Mouse (Mus musculus): Measurements from ENCODE around the gene Cep170.

Cep170 gene

DNA sequence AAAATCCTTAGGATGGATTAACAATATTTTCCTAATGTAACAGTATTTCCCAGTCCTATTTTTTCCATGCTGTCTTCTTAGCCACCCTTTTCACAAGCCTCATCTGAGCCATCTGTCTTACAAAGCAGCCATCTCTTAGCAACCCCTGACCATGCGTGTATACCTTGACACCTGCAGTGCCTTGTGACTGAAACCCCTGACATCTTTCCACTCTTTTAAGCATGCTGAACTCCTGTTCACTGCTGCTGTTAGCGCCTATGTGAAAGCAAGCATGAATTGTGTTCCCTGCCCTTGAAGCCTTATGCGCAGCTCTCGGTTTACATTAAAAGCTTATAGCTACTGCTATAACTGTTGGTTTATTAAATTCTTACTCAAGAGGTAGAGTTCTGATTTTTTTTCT is 11.2 kb upstream of the Cep170 start:
- no peak for DNase-seq (ENCODE audit: low spot score in 2 of 2)

DNA sequence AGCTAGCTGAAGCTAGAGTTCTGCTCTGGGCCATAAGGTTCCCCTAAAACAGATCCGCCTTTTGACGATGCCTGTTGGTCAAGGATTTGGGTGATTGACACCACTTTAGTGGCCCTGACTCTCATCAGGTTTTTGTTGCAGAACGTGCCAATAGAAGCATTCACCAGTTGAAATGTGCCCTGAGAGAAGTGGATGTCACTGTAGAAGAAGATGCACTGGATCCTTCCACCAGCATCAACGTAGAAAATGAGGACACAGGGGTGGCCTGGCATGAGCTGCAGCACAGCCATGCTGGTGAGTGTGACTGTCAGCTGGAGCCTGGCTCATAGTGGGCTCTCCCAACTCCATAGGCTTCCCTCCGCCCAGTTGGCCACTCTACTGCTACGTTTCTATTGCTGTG is 10.7 kb upstream of the Cep170 start:
- DNase-seq (ENCODE audit: low spot score in 2 of 2): no peak

DNA sequence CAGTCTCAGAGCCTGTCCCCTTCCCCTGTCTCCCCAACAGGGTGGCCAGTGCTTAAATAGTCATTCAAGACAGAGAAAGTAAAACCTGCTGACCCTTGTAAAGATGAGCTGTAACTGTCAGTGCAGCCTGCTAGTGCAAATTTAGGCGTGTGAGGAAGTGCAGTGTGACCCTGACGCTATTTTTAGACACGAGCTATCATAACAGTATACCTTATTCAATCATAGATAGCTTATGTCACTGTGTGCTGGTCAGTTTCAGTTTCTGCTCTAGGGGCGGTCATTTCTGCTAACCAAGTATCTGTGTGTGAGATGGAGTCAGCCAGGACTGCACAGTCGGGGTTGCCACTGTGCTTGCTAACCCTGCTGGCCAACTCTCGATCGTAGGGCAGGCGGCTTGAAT is 10.0 kb upstream of the Cep170 start:
- DNase-seq (ENCODE audit: low spot score in 2 of 2): no peak

DNA sequence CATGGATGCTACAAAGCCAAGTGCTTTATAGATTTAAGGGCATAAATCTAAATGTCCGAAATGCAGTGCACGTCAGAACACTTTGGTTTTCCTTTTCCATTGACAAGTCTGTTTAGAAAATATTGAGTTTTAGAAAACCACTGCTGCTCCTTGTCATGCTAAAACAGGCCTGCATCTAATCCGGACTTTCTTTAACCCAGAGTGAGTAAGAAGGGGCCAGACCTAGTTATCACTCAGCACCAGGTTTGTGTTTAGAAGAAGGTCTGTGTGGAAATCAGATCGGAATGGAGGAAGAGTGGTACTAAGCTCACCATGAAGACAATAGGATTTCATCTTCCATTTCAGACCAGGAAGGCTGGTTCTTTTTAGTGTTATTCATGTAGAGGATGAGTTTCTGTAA is 9.1 kb upstream of the Cep170 start:
- DNase-seq (ENCODE audit: low spot score in 2 of 2): no peak

DNA sequence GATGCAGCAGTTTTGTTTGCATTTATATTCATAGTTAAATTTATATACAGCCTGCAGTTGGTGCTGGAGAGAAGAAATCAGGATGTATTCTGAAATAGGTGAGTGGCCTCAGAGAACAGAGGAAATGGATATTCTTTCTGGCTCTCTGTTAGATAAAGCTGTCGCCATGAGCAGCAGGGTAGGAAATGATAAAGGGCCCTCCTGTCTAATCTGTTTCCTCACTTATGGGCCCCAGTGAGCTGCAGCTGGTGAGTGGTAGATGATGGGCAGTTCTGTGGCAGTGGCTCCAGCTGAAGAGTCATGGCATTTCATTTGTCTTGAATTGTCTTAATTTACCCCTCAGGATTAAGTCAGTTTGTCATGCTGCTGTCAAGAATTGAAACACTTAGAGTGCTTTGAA is 8.1 kb upstream of the Cep170 start:
- no peak for DNase-seq (ENCODE audit: low spot score in 2 of 2)

DNA sequence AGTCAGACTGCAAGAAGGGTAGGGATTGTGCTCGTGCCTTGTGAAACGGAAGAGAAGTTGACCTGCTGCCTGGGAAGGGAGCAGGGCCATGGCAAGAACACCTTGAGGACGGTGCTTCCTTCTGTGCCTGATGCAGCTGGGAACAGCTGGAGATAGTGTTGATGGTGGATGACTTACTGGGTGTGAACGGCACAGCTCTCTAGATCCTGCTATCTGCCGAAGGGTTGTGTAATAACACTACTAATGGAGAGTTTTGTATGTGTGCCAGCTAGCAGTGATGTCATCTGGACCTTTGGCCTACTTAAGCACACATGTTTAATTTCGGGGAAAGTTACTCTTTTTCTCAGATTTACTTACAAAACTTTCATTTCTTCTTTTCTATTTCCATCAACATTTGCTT is 4.9 kb upstream of the Cep170 start:
- no peak for DNase-seq (ENCODE audit: low spot score in 2 of 2)

DNA sequence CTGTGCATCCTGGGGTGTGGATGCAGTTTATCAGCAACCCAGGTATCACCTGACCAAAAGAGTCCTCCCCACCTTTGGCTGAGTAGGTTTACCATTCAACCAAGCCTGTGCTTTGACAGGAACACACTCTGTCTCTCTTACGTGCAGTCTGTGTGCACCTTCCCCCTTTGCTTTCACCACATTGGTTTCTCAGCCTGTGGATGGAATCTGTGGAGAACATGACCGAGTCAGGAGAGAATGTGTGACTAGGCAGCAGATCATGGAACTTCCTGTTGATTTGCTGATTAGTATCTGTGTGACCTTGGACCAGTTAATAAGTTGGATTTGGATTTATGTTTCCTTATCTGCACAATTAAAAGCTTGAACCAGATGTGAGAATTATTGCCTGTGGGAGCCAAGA is 4.3 kb upstream of the Cep170 start:
- DNase-seq (ENCODE audit: low spot score in 2 of 2): no peak

DNA sequence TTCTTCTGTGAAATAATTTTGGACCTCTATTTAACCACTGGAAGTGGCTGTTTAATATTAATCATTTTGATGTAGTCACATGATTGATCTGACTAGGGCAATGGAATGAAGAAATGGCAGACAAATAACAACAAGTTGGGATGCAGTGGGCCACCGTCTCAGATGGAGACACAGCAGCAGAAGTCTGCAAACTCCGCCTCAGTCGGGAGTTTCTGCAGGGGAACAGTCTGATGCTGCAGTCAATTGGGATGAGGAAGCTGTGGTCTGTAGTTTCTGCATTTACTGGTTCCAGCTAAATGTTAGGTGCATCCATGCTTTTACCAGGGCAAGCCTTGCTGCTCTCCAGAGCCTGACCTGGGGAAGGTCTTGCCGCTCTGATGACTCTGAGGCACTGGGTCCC is 2.9 kb upstream of the Cep170 start:
- DNase-seq (ENCODE audit: low spot score in 2 of 2): no peak

DNA sequence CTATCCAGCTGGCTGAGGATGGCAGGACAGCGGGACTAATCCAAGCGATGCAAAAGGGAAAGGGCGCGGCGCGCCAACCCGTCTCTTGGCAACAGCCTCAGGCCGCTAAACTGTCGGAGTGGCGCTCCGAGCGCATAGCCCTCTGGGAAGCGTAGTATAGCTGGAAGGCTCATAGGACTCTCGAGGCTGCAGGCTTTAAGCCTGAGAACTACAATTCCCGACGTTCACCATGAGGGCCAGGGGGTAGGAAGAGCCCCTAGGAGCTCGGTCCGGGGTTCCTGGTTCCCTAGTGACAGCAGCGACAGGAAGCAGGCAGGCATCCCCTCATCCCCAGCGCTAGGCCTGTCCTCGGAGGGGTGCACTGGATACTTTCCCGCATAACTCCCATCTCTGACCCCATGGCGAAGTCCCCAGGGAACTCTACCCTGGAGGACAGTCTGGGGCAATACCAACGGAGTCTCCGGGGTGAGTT is 760 bp upstream of the Cep170 start, which contains the start of gene Sdccag8:
Sdccag8 (plus strand) TSS at position 70 of the 472 bp plus-strand sequence.
- peak; percentile 98 for DNase-seq (ENCODE audit: low spot score in 2 of 2)

DNA sequence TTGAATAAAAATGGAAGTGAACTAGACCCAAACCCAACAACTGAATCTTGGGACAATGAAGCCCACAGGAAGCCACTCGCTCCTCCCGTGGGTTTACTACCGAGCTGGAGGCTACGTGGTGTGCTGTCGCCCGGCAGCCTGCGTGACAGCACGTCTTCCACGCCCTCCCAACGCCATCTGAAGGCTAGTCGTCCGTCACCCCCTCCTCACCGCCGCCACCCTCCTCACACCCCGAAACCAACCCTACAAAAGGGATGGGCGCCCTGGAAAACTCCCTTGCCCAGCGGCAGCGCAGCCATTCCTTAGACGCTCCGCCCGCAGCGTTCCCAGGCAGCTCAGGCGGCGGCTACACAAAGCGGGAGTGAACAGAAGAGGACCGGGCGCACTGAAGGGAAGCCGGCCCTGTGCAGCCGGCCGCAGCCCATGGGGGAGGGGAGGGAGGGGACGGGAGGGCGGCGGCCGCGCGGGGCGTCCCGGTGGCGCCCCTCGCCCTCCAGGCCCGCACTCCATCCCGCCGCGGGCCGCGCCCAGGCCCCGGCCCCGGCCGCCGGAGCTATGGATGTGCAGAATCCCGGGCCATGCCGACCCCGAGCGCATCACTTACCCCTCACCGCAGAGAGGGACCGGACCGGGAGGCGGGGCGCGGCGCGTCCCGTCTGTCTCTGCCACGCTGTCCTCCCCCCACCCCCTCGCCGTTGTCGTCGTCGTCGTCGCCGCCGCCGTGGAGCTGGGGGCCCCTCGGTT is 403 bp downstream of the Cep170 start:
- DNase-seq (ENCODE audit: low spot score in 2 of 2): peak; percentile 84 to 88

DNA sequence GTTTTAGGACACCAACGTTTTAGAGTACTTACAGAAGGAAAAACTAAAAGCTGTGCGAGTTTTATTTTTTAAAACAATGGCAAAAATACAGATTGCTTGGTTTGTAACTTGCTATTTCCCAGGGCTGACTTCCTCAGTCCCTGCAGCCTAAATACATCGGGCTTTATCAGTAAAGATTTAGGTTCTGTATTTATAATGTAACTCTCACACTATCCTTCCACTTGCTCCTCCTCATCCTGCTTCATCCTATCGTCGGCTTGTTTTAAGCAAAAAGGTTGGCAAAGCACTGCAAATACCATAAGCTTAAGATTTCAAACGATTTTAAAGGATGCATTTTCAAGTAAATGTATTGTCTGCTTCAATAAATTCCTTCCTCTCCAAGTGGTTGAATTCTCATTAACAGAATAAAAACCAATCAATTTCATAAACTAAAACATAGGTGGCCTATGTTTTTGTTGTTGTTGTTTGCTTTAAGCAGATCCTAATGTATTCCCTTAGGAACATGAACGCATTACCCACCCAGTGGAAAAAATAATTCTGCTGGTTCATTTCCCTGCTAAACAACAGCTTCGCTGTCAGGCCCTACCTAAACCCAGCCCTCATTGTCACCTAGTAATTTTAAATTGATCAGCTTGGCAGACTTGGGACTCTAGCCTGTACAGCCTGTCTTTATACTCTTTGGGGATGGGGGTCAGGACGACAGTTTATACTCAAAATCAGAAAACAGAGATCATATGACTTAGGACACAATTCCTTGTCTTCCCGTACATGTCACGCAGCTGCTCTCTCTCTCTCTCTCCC is 1.2 kb downstream of the Cep170 start:
- DNase-seq (ENCODE audit: low spot score in 2 of 2): no peak

DNA sequence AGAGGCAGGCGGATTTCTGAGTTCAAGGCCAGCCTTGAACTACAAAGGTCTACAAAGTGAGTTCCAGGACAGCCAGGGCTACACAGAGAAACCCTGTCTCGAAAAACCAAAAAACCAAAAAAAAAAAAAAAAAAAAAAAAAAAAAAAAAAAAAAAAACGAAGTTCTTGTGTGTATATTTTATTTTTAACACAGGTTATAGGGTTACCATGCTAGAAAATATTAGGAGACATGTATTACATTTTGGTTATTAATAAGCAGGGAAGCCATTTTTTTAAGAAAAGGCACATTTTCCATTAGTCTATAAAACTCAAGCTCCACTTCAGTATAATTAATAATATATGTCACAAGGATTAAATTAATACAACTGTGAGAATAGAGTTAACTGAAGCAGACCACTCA is 2.0 kb downstream of the Cep170 start:
- no peak for DNase-seq (ENCODE audit: low spot score in 2 of 2)

DNA sequence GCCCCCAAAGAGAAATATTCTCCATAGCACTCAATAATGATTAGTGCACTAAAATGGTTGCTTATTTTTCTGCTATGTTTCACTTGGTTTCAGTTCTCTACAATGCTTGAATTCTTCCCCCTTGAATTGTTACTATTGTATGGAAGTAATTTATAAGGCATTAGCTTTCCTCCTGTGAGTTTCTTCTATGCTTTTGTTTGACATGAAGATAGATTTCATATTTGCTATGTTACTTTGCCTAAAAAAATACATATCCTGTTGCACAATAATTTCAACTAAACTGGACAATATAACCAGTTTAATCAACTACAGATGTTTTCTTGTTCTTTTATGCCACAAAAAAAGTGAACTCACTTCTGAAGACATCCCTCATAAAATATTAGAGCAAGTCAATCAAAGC is 3.7 kb downstream of the Cep170 start:
- no peak for DNase-seq (ENCODE audit: low spot score in 2 of 2)

DNA sequence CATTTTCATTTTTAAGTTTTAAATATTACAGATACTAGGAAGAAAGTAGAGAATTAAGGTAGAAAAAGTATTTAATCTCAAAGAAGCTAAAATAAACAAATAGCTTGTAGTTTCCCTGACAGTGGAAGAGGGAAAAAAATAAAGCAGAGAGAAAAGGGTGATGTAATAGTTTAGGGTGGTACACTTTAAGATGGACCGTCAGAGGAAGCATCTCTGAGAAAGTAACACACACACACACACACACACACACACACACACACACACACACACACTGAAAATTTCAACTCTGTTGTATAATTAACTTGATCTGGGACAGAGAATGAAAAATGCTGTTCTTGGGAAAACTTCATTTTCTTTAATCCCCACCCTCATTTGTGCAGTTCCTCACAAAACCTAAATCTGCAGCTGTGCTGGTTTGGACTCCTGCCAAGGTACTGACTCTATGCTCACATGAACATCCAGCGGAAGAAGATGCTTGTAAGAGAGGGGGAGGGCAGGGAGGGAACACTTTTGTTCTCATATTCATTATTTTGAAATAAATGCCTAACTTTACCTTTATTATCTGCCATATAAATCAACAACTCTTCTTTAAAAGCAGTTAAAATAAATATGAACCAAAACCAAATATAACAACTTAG is 13.0 kb downstream of the Cep170 start:
- peak; percentile 67 to 78 for DNase-seq (ENCODE audit: low spot score in 2 of 2)

DNA sequence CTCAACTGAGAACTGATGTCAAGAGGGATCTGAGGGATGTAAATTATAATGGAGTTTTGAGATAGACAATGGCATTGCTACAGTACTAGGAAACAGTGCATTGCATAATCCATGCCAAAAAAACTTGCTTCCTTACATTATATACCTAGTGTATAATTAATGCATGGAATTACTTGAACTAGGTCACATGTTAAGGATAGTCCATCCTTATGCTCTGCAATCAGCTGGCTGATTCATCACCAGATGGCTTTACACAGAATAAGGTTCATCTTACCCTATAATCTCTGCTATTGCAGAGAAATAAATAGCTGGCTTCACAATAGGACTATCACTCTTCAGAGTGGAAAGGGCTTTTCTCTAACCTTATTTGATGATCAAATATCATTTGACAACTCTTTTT is 15.2 kb downstream of the Cep170 start:
- no peak for DNase-seq (ENCODE audit: low spot score in 2 of 2)

DNA sequence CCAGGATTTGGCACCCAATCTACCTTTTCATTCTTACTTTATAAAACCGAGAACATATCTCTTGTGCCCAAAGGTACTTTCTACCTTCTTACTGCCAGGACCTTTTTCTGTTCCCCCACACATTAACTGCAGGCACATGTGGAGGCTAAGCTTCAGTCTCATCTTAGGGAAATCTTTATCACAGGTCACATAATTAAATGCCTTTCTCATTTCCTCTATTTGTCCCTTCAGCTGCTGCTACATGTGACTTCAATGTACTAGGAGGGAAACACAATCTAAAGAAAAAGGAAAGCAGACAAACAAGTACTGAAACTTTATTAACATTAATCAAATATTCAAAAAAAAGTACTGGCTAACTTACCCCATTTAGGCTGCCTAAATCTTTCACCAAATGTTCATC is 21.7 kb downstream of the Cep170 start:
- DNase-seq (ENCODE audit: low spot score in 2 of 2): no peak

DNA sequence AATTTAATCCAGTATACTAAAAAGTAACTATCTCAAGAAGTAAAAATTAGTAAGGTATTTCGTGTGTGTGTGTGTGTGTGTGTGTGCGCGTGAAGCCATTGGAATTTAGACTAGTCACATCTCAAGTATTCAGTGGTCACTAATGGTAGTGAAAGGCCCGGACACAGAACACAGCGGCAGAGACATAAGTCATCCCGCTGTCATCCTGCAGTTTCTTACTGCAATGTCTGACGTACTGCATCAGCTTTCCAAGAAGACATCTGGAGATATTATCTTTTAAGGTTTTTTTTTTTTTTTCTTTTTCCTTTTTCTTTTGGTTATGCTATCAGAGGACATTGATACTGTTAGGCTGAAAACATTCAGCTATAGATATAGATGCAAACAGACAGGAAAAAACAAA is 24.5 kb downstream of the Cep170 start:
- DNase-seq (ENCODE audit: low spot score in 2 of 2): no peak

DNA sequence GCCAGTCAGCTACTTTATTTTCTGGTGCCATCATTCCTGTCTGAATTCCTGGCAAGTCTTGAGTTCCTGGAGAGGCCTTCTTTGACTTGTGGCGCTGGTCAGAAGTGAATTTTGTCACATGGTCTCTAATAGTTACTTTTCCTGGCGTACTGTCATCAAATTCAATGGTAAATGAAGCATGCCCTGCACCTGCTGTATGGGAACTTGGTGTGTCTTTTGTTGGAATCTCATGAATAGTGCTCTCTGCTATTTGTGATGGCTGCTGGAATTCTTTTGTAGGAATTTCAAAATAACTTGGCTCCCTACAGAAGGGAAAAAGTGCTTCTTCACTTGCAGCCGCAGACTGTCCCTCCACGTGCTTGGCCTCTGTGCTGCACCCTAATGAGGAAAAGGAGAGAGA is 39.3 kb downstream of the Cep170 start:
- DNase-seq (ENCODE audit: low spot score in 2 of 2): no peak

DNA sequence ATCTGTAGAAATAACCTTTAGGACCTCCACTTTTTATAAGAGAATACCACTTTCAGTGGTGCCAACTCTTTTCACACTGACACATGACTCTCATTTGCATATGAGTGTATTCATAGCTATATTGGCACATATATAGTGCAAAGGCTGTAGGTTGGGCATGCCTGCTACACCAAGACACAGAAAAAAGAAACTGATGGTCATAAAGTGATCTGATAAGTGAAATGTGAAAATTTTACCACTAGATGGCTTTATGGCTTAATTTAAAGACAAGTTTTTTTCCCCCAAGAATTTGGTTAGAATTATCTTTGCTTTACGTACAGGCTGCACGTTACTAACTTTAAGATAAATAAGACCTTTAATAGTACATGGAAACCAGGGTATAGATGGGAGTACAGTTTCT is 51.6 kb downstream of the Cep170 start:
- no peak for DNase-seq (ENCODE audit: low spot score in 2 of 2)

DNA sequence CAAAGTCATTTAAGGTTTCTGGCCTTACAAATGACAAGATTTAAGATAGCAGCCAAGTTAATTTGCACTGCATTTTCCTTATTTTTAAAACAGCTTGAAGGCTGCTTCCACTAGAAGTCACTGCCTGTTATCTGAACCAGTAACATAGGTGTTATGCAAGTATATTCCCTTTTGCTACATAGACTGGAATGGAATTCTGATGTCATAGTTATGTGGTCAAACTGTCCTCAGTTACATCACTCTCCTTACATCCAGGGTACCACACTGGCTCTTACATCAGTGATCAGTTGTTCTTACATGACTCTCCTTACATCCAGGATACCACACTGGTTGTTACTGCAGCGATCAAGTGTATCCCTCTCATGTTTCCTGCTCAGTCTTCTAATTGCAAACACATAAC is 53.2 kb downstream of the Cep170 start:
- DNase-seq (ENCODE audit: low spot score in 2 of 2): no peak

DNA sequence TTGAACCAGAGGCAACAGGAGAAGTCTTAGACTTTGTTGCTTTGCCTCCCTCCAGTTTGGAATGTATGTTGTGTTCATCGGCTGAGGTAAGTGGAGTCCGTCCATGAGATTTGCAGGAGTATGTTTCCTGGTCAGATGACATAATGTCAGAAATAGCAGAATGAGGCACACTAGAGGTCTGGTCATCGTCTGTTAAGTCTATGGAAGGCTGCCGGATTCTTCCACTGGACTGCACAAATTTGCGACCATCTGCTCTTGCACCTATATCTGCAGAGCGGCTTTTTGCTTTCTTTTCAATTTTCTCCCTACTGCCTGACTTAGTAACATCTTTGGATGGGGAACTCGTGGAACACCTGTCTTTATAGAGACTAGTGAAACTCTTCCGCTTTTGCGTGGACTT is 58.3 kb downstream of the Cep170 start:
- no peak for DNase-seq (ENCODE audit: low spot score in 2 of 2)

DNA sequence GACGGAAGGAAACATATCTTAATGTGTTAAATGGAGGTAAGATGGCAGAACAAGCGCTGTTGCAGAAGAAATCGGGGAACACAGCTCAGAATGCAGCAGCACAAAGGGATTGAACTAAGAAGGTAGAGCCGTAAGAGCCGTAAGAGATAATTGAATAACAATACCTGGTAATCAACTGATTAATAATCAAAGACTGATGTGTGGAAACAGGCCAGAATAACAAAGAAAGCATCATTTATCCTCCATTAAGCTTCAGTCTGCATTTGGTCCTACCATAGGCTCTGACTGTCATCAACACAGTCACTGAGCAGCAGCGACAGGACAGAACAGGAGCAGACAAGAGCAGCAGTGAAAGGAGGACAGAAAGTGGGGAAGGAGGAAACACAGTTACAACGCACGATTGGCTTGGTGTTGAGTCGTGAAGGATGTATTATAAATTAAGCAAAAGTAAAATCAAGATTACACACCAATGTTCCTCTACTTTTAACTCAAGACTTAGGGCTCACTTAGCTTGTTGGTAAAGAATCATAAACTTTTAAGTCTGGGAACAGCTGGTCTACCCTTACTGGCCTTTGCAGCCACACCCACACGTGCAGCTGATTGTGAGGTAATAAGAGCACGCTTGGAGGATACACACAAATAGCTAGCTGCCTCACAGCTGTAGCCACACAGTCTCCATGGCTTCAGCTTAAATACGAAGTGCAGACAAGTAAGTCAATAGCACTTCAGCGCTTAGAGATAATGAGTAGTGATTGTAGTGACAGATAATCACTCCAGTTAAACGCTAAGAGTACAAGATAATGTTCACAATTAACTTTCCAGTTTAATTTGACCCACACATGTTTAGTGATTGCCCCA is 59.8 kb downstream of the Cep170 start:
- no peak for DNase-seq (ENCODE audit: low spot score in 2 of 2)
